In the genomic region with DNA sequence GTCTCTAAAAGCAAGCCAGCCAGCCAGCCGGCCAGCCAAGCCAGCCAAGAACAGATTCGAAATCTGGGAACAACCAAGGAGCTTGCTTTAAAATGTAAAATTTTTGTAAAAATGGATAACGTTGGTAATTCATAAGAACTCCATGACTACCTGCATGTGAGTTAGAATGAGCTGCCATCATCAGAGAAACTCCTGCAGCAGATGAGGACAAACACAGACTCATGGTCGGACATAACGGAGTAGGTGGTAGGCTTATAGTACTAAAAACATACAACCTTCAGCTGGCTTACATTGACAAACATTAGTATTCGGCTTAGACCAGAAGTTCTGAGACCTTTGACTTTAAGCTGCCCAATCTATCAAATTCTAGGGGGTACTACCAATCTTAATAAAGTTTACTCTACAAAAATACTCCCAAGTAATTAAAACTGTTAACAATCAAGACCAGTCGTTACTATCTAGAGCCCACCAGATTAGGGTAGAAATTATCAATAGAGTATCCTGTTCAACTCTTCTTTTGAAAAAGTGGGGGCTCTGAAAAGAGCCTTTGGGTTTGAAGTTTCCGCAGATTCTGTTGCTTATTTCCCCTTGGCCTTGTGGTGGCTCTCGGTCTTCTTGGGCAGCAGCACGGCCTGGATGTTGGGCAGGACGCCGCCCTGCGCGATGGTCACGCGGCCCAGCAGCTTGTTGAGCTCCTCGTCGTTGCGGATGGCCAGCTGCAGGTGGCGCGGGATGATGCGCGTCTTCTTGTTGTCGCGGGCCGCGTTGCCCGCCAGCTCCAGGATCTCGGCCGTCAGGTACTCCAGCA, we compare ENCODE assay signal across 8 mouse cellular contexts. TPM values are rescaled to one million over a fixed set of nuclear protein-coding genes. Genes with fewer than 3 reads are reported as not detected.
DNase-seq lines count a peak whose midpoint lies in the region; ATAC-seq and TF ChIP-seq lines count a peak whose summit lies in the region.
"Not testable (repeated sequence)": the region's sequence is repeated elsewhere in the genome, so short reads cannot be mapped to it uniquely, and the experiment has no call there.

No protein-coding gene starts in this region.

- ATAC-seq in activated CD4-positive, CD25-positive, alpha-beta regulatory T cell, adult 4 months: peak; percentile 1
- ATAC-seq in embryonic facial prominence, embryonic 13.5 days (ENCODE audit: insufficient number of reproducible peaks, insufficient read depth, low FRiP score, low TSS enrichment, low read depth); intestine, embryonic 15.5 days; liver, embryonic 12.5 days: not testable (repeated sequence)
- ATAC-seq in midbrain, embryonic 14.5 days (ENCODE audit: low FRiP score, low TSS enrichment): peak; percentile 52; the same call in 1 of the 2 replicates

- not testable (repeated sequence) for H3K9me3 ChIP-seq in embryonic facial prominence, embryonic 13.5 days; heart, embryonic 10.5 days; intestine, embryonic 15.5 days; liver, embryonic 12.5 days (replicated peaks); midbrain, embryonic 14.5 days (ENCODE audit: control insufficient read depth, low read length)

- peak overlapping the region; percentile 73 for H3ac ChIP-seq in C2C12 (ENCODE audit: control insufficient read depth, insufficient read length, low read depth)

- peak overlapping the region; percentile 69 for H3K4me2 ChIP-seq in embryonic facial prominence, embryonic 13.5 days
- peak overlapping the region; percentile 51 for H3K4me2 ChIP-seq in intestine, embryonic 15.5 days (replicated peaks)
- peak overlapping the region; percentile 75 for H3K4me2 ChIP-seq in liver, embryonic 12.5 days
- H3K4me2 ChIP-seq in midbrain, embryonic 14.5 days (ENCODE audit: low read length): peak overlapping the region; percentile 68

- H3K9ac ChIP-seq in embryonic facial prominence, embryonic 13.5 days: peak overlapping the region; percentile 72
- H3K9ac ChIP-seq in intestine, embryonic 15.5 days: peak overlapping the region; percentile 37; the same call in 1 of the 2 replicates
- H3K9ac ChIP-seq in liver, embryonic 12.5 days: peak overlapping the region; percentile 76
- peak overlapping the region; percentile 34 for H3K9ac ChIP-seq in midbrain, embryonic 14.5 days (replicated peaks; ENCODE audit: low read length)

- not testable (repeated sequence) for H3K79me3 ChIP-seq in C2C12 (ENCODE audit: low read depth)

- peak overlapping the region; percentile 98 for H3K27ac ChIP-seq in embryonic facial prominence, embryonic 13.5 days
- peak overlapping the region; percentile 82 for H3K27ac ChIP-seq in heart, embryonic 10.5 days
- H3K27ac ChIP-seq in intestine, embryonic 15.5 days: peak overlapping the region; percentile 92
- peak overlapping the region; percentile 97 for H3K27ac ChIP-seq in liver, embryonic 12.5 days
- H3K27ac ChIP-seq in midbrain, embryonic 14.5 days (replicated peaks; ENCODE audit: low read depth, low read length): peak overlapping the region; percentile 78

- 8% methylated on average over 16 of the region's 30 CpGs for WGBS in embryonic facial prominence, embryonic 13.5 days
- WGBS in heart, embryonic 10.5 days: 19% methylated on average over 11 of the region's 30 CpGs
- WGBS in intestine, embryonic 15.5 days: 7% methylated on average over 16 of the region's 30 CpGs
- WGBS in liver, embryonic 12.5 days (ENCODE audit: insufficient replicate concordance): 7% methylated on average over 16 of the region's 30 CpGs
- WGBS in midbrain, embryonic 14.5 days: 12% methylated on average over 12 of the region's 30 CpGs

- H3K79me2 ChIP-seq in C2C12 (ENCODE audit: control insufficient read depth, insufficient read depth): not testable (repeated sequence)

- not testable (repeated sequence) for H3K27me3 ChIP-seq in C2C12 (ENCODE audit: control insufficient read depth, insufficient read depth, insufficient read length); embryonic facial prominence, embryonic 13.5 days; heart, embryonic 10.5 days (ENCODE audit: insufficient read depth, poor library complexity, severe bottlenecking); intestine, embryonic 15.5 days (replicated peaks); liver, embryonic 12.5 days (replicated peaks); midbrain, embryonic 14.5 days (ENCODE audit: control insufficient read depth, insufficient read depth, low read length); splenic B cell, adult 2 months (ENCODE audit: control insufficient read depth, insufficient read depth, low read length, poor library complexity, severe bottlenecking)

- TF ChIP-seq CTCF in C2C12 (IDR thresholded peaks at IDR 0.05; ENCODE audit: control insufficient read depth, insufficient read depth, insufficient read length): not testable (repeated sequence)

- peak overlapping the region; percentile 21 for H3K4me3 ChIP-seq in C2C12 (ENCODE audit: insufficient read depth, poor library complexity, severe bottlenecking)
- peak overlapping the region; percentile 50 for H3K4me3 ChIP-seq in embryonic facial prominence, embryonic 13.5 days
- H3K4me3 ChIP-seq in heart, embryonic 10.5 days: peak overlapping the region; percentile 51
- H3K4me3 ChIP-seq in intestine, embryonic 15.5 days (replicated peaks): peak overlapping the region; percentile 38
- peak overlapping the region; percentile 51 for H3K4me3 ChIP-seq in liver, embryonic 12.5 days
- peak overlapping the region; percentile 48 for H3K4me3 ChIP-seq in midbrain, embryonic 14.5 days (replicated peaks; ENCODE audit: low read depth, low read length)

- not testable (repeated sequence) for H3K36me3 ChIP-seq in C2C12 (ENCODE audit: control insufficient read depth, insufficient read depth); embryonic facial prominence, embryonic 13.5 days; heart, embryonic 10.5 days; intestine, embryonic 15.5 days; liver, embryonic 12.5 days; midbrain, embryonic 14.5 days (ENCODE audit: control insufficient read depth, insufficient read depth, low read length); splenic B cell, adult 2 months (ENCODE audit: control insufficient read depth, insufficient read depth, low read length, poor library complexity, severe bottlenecking)

- DNase-seq in heart, embryonic 10.5 days (ENCODE audit: low spot score): not testable (repeated sequence)
- peak; percentile 36 for DNase-seq in midbrain, embryonic 14.5 days
- peak; percentile 47 for DNase-seq in splenic B cell, adult 2 months (ENCODE audit: low read depth, low spot score)

- peaks cover 16% of the 10 kb centered on the region for H3K4me1 ChIP-seq in embryonic facial prominence, embryonic 13.5 days
- H3K4me1 ChIP-seq in heart, embryonic 10.5 days; intestine, embryonic 15.5 days (replicated peaks): not testable (repeated sequence)
- H3K4me1 ChIP-seq in liver, embryonic 12.5 days: peaks cover 54% of the 10 kb centered on the region
- H3K4me1 ChIP-seq in midbrain, embryonic 14.5 days (ENCODE audit: control insufficient read depth, insufficient read depth, low read length): peaks cover 22% of the 10 kb centered on the region

RNA-seq across cellular contexts. Expression of gene Hist1h2ac, which starts 0.6 kb away (rescaled TPM):
- 0.54 TPM for polyA plus RNA-seq in C2C12 (2012; fragmentation: generic; extraction: Trizol)
- polyA plus RNA-seq in activated CD4-positive, CD25-positive, alpha-beta regulatory T cell, adult 4 months (2017; shearing (Covaris generic)): under 1 TPM in 1 of 2 experiments, not detected in 1; 0.28 TPM
- 1.2 and 1.4 TPM in 2 replicates for polyA plus RNA-seq in embryonic facial prominence, embryonic 13.5 days (2015; fragmentation: Nextera tagmentation; extraction: Ambion mirVana)
- polyA plus RNA-seq in heart, embryonic 10.5 days (2016; fragmentation: Nextera tagmentation; extraction: Ambion mirVana): 0.63 and 0.84 TPM in 2 replicates
- polyA plus RNA-seq in intestine, embryonic 15.5 days (2015; fragmentation: Nextera tagmentation; extraction: Ambion mirVana): 1.3 and 1.5 TPM in 2 replicates
- polyA plus RNA-seq in liver, embryonic 12.5 days (2016; fragmentation: Nextera tagmentation; extraction: Ambion mirVana): 0.91 and 1.3 TPM in 2 replicates
- polyA plus RNA-seq in midbrain, embryonic 14.5 days (2014; fragmentation: Nextera tagmentation; extraction: Ambion mirVana): 0.57 and 0.67 TPM in 2 replicates

RNA-seq across cellular contexts. Expression of gene Hist1h2bc, which starts 0.8 kb away (rescaled TPM):
- 16.8 TPM for polyA plus RNA-seq in C2C12 (2012; fragmentation: generic; extraction: Trizol)
- 1 to 10 TPM in 1 of 2 experiments, under 1 TPM in 1; 0.85 to 5.4 TPM for polyA plus RNA-seq in activated CD4-positive, CD25-positive, alpha-beta regulatory T cell, adult 4 months (2017; shearing (Covaris generic))
- 37.5 and 39.3 TPM in 2 replicates for polyA plus RNA-seq in embryonic facial prominence, embryonic 13.5 days (2015; fragmentation: Nextera tagmentation; extraction: Ambion mirVana)
- polyA plus RNA-seq in heart, embryonic 10.5 days (2016; fragmentation: Nextera tagmentation; extraction: Ambion mirVana): 24.3 and 29.4 TPM in 2 replicates
- 79.3 and 89.9 TPM in 2 replicates for polyA plus RNA-seq in intestine, embryonic 15.5 days (2015; fragmentation: Nextera tagmentation; extraction: Ambion mirVana)
- polyA plus RNA-seq in liver, embryonic 12.5 days (2016; fragmentation: Nextera tagmentation; extraction: Ambion mirVana): 75.3 and 75.6 TPM in 2 replicates
- polyA plus RNA-seq in midbrain, embryonic 14.5 days (2014; fragmentation: Nextera tagmentation; extraction: Ambion mirVana): 13.1 and 17.3 TPM in 2 replicates

RNA-seq across cellular contexts. Expression of gene Hist1h1t, which starts 12.5 kb away (rescaled TPM):
- not detected for polyA plus RNA-seq in C2C12 (2012; fragmentation: generic; extraction: Trizol)
- not detected for polyA plus RNA-seq in activated CD4-positive, CD25-positive, alpha-beta regulatory T cell, adult 4 months (2017; shearing (Covaris generic))
- polyA plus RNA-seq in embryonic facial prominence, embryonic 13.5 days (2015; fragmentation: Nextera tagmentation; extraction: Ambion mirVana): not detected in 2 replicates
- 0.24 TPM in 1 of 2 replicates, not detected in the other for polyA plus RNA-seq in heart, embryonic 10.5 days (2016; fragmentation: Nextera tagmentation; extraction: Ambion mirVana)
- not detected in 2 replicates for polyA plus RNA-seq in intestine, embryonic 15.5 days (2015; fragmentation: Nextera tagmentation; extraction: Ambion mirVana)
- polyA plus RNA-seq in liver, embryonic 12.5 days (2016; fragmentation: Nextera tagmentation; extraction: Ambion mirVana): not detected in 2 replicates
- polyA plus RNA-seq in midbrain, embryonic 14.5 days (2014; fragmentation: Nextera tagmentation; extraction: Ambion mirVana): not detected in 2 replicates

RNA-seq across cellular contexts. Expression of gene Hist1h4c, which starts 15.1 kb away (rescaled TPM):
- 0.62 TPM for polyA plus RNA-seq in C2C12 (2012; fragmentation: generic; extraction: Trizol)
- 1 to 10 TPM in 1 of 2 experiments, under 1 TPM in 1; 0.57 to 7.4 TPM for polyA plus RNA-seq in activated CD4-positive, CD25-positive, alpha-beta regulatory T cell, adult 4 months (2017; shearing (Covaris generic))
- 6.3 and 9.0 TPM in 2 replicates for polyA plus RNA-seq in embryonic facial prominence, embryonic 13.5 days (2015; fragmentation: Nextera tagmentation; extraction: Ambion mirVana)
- polyA plus RNA-seq in heart, embryonic 10.5 days (2016; fragmentation: Nextera tagmentation; extraction: Ambion mirVana): 3.2 and 3.3 TPM in 2 replicates
- polyA plus RNA-seq in intestine, embryonic 15.5 days (2015; fragmentation: Nextera tagmentation; extraction: Ambion mirVana): 4.7 and 5.7 TPM in 2 replicates
- polyA plus RNA-seq in liver, embryonic 12.5 days (2016; fragmentation: Nextera tagmentation; extraction: Ambion mirVana): 8.6 and 11.6 TPM in 2 replicates
- polyA plus RNA-seq in midbrain, embryonic 14.5 days (2014; fragmentation: Nextera tagmentation; extraction: Ambion mirVana): 2.9 and 4.3 TPM in 2 replicates

RNA-seq across cellular contexts. Expression of gene Hfe, which starts 27.5 kb away (rescaled TPM):
- 0.91 TPM for polyA plus RNA-seq in C2C12 (2012; fragmentation: generic; extraction: Trizol)
- under 1 TPM in 1 of 2 experiments, not detected in 1; 0.80 TPM for polyA plus RNA-seq in activated CD4-positive, CD25-positive, alpha-beta regulatory T cell, adult 4 months (2017; shearing (Covaris generic))
- polyA plus RNA-seq in embryonic facial prominence, embryonic 13.5 days (2015; fragmentation: Nextera tagmentation; extraction: Ambion mirVana): 5.1 and 6.5 TPM in 2 replicates
- polyA plus RNA-seq in heart, embryonic 10.5 days (2016; fragmentation: Nextera tagmentation; extraction: Ambion mirVana): 5.2 and 8.3 TPM in 2 replicates
- 6.4 and 7.9 TPM in 2 replicates for polyA plus RNA-seq in intestine, embryonic 15.5 days (2015; fragmentation: Nextera tagmentation; extraction: Ambion mirVana)
- polyA plus RNA-seq in liver, embryonic 12.5 days (2016; fragmentation: Nextera tagmentation; extraction: Ambion mirVana): 4.9 and 5.7 TPM in 2 replicates
- polyA plus RNA-seq in midbrain, embryonic 14.5 days (2014; fragmentation: Nextera tagmentation; extraction: Ambion mirVana): 0.77 and 3.9 TPM in 2 replicates
